Mouse (Mus musculus) large intestine, adult 2 months (tissue): ENCODE measurements around the gene Vtcn1. TPM values are rescaled to one million over a fixed set of nuclear protein-coding genes. Genes with fewer than 3 reads are reported as not detected.

Source experiments
- DNase-seq: peaks from one replicate; pipeline ENCODE4 v3.0.0-alpha.2; 2012; ENCODE audit warnings: low read depth, low spot score
- WGBS: fragments of 180-500 bp; shearing (Covaris S2); methylation state at CpG from one replicate; pipeline ENCODE4 v1.1.7; 2018; 5-methylcytosine and 5-hydroxymethylcytosine counted together
- polyA plus RNA-seq: library from polyadenylated mRNA; depleted of rRNA; stranded (reverse); fragments of >200 nt; gene quantifications from 2 replicates; pipeline ENCODE4 v1.2.3, GENCODE M21; 2012

The Vtcn1 gene
- polyA plus RNA-seq, 1 experiment = 0.05 TPM

DNA sequence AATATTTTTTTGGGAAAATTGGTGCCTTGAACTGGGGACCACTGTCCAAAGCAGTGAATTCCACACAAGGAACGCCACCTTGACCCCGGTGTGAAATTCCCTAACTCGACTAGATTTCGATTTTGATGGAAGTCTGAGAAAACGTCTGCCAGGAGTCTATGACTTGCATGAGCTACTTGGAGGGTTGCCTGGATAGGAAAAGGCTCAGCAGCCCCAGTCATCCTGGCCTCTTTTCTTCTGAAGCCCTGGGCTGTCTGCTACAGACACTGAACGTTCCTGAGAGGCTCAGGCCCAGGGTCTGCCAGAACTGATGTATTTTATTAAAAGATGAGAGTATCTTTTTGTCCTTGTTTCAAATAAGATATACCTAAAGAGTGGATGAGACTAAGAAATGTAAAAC, 25.2 kb downstream of the Vtcn1 start:
- WGBS = 77% methylated on average over 6 of the region's 6 CpGs
- no peak for DNase-seq

DNA sequence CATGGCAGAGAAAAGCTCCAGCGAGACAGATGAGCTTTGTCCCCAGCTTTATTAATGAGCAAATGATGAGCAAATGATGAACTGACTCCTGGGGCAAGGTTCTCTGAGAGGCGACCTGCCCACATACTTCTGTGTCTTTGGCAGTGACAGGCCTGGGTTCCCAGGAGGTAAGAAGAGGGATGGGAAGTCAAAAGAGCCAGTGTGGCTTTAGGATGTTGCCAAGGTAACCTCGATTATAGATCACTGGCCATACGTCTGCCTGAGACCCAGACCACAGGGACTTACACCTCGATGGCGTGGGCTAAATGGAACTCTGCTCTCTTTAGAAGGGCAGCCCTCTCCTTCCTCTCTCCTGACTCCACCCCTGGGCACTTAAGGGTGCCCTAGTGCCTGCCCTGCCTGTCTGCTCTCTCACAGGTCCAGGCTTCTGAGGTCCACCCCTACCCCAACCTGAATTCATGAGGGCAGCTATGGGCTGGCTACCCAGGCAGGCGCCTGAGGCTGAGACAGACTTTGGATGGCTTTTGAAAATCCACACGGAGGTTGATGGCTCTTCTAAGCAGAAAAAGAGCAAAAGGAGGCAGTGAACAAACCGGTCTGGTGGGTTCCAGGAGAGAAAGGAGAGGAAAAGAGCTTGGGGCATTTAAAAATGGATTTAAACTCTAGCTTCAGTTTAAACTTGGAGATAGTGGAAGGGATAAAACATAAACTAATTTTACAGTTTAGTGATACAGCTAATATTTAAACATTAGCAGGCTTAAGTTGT, 31.0 kb downstream of the Vtcn1 start:
- peak; percentile 39 for DNase-seq
- WGBS = 42% methylated on average over 9 of the region's 9 CpGs

DNA sequence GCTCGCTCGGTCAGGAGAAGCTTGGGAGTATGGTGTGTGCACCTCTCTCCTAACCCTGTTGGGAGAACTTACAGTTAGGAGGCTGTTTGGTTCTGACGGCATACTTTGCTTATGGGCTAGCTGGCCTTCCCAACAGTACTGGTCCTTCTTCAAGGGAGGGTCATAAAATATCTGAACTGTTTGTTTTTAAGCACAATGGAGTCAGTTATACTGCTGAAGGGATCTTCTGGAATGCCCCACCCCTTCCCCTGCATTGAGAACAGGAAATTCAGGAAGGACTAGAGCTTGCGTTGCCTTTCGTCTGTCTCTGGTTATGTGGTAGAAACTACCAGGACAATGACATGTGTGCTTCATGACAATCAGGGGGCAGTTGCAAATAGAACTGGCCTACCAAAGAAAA, 31.9 kb downstream of the Vtcn1 start:
- 29% methylated on average over 5 of the region's 5 CpGs for WGBS
- DNase-seq = no peak

DNA sequence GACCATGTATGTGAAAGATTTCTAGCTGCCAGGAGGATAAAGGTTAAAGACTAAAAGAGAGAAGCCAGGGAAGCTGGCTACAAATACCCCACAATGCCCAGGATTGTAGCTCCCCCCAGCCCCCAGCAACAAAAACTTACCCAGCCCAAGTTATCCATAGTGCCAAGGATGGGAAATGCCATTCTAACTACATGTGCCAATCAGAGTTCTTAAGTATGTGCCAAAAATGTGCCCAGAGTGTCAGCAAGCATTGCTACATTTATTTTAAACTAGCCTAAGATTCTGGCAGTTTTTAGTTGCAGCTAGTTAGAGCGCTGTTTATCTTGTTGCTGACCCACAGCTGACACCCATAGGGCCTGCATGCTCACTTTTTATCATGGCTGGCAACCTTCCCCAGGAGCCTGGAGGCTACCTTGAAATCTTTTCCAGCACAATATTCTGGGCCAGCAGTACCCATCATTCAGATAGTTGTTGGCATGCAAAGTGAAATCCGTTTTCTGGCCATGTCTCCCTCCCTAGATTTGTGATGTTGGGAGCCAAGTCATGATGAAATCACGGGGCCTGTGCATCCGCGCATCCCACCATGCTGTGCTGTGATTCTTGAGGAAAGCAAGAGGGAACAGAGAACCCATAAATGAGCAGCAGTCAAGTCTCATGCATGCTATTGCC, 33.2 kb downstream of the Vtcn1 start:
- DNase-seq = no peak
- 87% methylated on average over 5 of the region's 5 CpGs for WGBS

DNA sequence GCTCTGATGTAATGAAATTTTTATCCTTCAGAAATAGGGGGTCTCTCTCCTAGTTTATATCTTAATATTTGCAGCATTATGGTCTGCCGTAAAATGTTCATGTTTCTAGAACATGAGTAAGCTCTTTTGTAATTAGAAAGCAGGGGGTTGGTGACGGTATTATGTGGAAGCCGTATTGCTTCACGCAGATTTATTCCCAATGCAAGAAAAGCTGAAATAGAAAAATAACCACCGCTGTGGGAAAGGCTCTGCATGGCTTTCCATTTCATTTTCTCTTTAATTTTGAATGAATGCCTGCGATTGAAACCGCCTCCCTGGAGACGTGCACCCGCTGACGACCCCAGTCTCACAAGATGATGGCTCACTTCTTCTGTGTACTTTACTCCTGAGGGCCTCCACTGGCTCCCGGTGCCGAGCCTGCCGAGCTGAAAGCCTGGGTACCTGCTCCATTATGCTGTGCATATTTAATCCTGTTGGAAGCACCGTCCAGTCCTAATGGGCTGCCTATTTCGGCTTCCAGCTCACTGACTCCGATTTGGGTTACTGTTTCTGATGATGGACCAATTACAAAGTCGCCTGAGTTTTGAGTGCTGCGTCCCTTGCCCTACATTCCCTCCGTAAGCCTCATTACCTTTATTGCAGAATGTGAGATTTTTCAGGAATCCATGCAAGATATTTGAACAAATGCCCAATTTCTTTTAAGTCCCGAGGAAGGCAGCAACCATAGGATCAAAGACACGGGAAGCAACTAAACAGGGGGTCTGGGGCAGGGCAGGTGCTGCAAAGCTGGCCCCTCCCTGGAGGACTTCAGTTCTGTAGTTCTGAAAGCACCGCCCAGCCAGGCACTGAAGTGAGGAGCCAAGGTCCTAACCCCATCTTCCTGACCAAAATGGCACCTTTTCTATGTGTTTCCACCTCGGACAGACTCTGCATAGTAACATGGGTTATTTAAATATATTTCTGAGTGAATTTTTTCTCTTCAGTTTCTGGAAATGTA, 36.3 kb downstream of the Vtcn1 start:
- no peak for DNase-seq
- whole genome bisulfite sequencing = 87% methylated on average over 23 of the region's 23 CpGs

DNA sequence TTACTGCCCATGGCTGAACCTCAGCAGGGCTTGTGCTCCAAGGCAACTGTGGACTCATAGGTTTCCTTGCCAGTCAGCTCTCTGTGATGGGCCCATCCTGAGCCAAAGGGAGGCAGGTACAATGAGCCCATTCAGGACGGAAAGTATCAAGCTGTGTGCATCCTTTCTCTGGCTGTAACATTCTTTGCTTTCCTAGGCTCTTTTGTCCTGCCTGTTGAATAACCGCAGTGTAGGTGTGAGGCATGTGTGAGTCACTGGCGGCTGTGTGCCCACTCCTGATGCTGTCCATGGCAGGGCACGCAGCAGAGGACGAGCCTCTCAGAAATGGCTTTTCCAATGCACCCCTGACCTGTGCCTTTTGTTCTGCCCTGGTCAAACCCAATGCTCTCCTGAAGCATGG, 41.7 kb downstream of the Vtcn1 start:
- DNase-seq = no peak
- 81% methylated on average over 5 of the region's 5 CpGs for WGBS

DNA sequence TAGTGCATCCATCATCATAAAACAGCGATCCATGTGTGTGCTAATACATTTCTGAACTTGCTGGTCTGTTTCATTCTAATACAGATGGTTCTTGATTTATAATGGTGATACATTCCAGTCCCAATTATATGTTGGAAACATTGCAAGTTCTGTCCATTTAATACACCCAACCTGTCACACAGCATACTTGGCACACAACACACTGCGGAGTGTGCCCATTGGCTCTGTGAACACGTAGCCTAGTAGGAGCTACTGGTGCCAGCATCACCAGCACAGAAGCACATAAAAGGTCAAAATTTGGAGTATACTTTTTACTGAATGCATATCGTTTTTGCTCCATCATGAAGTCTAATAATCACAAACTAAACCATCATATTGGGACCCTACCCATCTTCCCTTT, 51.8 kb downstream of the Vtcn1 start:
- 94% methylated on average over 4 of the region's 4 CpGs for WGBS
- no peak for DNase-seq

DNA sequence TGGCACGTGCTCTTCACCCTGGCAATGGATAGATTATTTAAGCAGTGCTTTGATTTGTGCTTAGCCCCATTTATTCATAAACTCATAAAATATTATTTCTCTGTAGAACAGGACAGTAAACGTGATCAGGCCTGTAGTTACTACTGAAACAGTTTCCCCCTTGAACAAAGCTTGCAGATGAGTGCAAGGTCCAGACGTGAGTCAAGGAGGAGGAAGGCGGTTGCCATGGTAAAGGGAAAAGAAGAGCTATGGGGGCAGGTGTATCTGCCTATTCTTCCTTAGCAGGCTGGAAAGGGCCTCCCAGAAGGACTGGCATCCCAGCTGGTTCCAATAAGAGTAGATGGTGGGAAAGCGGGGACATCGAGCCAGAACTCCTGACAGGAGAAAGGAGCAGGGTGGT, 56.1 kb downstream of the Vtcn1 start:
- DNase-seq = no peak
- WGBS = 47% methylated on average over 6 of the region's 6 CpGs

DNA sequence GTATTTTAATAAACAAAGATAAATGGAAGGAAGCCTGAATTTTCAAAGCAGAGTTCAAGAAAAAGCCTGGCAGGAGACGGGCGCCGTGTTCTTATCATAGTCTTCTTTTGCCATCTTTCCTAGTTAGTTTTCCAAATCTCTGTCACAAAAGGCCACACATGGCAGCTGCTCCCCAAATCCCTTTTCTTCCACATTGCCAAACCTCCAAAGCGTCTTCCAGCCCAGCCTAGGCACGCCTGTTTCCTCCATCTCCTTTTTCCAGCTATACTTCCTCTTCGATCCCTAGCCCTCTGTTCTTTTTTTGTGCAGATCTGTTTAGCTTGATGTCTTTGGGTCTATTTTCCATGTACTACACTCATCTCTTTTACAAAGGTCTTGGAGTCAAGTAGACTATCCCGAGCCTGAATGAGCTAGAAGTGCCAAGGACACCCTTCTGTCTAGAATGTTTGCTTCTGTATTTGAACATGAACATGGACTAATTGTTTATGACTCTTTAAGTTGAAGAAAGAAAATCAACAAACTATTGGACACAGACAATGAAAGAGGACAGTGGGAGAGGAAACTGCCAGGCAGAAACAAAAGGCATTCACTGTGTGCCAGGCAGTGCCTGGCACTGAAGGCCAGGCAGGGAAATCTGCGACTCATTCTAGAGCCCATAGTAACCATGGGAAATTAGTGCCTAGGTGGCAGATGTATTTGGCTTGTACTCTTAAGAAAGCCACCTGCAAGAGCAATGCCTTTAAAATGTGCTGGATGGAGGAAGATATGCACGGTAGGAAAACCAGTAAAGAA, 56.8 kb downstream of the Vtcn1 start:
- no peak for DNase-seq
- WGBS = 72% methylated on average over 9 of the region's 9 CpGs

DNA sequence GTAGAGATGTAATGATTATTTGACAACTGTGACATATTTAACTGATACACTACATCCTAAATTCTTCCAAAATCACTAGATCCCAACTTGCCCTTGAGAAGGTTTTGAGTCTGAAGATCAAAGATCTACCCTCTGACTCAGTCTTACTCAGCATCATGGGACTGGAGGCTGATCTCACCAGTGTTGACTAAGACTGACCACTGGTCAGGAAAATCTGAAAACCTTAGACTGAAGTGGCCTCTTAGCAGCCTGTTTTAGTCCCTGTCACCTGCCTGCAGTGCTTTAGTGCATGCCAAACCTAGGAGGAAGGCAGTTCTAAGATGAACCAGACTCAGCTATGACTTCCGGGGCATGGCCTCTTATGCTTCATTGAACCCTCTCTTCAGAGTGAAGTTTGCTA, 64.0 kb downstream of the Vtcn1 start:
- no peak for DNase-seq
- 94% methylated on average over 1 of the region's 1 CpGs for WGBS

DNA sequence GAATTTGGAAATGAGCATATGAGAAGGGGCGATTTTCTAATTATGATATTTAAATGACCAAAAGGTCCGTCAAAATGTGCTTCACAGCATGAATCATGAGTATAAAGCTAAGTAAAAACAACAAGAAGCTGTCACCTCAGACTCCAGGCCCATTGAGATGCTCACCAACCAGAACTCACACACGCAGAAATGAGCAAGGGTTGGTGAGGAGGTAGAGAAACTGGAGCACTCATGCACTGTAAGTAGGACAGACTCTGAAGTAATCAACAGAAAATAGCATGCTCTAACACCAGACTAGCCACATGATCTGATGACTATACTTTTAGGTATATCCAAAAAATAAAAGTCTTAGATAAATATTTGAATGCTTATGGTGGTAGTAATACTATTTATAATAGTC, 65.1 kb downstream of the Vtcn1 start:
- no peak for DNase-seq
- WGBS = 91% methylated on average over 3 of the region's 3 CpGs

DNA sequence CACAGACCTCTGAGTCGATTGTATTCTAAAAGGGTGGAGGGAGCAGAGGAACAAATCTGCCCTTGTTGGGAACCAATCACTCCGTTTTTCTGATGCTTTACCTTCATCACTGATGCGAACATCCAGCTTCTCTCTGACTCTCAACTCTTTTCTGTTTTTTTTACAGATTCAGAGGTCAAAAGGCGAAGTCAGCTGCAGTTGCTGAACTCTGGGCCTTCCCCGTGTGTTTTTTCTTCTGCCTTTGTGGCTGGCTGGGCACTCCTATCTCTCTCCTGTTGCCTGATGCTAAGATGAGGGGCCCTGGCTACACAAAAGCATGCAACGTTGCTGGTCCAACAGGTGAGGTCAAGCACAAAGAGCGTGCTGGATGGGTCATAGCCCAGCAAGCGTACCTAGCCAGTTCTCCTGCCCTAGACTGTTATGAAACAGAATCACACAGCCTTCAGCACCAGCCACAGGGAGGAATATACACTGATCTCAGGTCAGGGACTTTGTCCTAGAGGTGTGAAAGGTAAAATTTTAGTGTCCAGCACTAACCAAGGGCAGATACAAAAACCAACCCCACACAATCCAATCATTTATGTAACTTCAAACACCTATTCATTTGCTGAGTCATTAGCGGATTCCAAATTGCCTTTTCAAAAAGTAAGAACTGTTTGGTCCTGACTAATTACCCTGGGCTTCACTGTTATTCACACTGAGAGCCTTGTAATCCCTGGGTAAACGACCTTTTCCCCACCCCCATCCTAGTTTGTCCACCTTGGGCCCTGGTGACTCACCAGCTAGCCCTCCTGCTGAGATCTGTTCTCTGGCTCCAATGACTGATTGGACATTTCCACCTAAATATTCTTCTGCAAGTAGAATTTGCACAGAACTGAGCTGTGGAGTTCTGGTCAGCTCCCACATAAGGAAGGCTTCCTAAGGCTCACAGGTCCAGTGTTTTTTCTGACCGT, 67.4 kb downstream of the Vtcn1 start:
- whole genome bisulfite sequencing = 68% methylated on average over 11 of the region's 11 CpGs
- no peak for DNase-seq

DNA sequence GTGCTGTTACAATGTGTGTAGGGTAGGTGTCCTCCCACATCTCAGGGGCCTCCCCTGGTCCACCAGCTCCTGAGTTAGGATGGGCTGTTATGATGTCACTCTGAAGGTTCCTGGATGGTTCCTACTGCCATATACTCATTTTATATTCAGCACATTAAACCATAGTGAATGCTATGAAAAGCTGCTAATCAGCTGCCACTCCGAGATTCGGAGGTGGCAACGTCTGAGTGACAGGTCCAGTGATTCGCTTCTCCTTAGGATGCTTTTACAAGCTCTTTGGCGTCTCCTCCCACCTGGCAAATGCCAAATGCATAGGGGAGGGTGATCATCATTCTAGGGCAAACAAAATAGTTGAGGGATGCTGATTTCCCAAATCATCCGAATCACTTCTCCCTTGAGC, 70.2 kb downstream of the Vtcn1 start:
- WGBS = 87% methylated on average over 6 of the region's 6 CpGs
- DNase-seq = no peak

DNA sequence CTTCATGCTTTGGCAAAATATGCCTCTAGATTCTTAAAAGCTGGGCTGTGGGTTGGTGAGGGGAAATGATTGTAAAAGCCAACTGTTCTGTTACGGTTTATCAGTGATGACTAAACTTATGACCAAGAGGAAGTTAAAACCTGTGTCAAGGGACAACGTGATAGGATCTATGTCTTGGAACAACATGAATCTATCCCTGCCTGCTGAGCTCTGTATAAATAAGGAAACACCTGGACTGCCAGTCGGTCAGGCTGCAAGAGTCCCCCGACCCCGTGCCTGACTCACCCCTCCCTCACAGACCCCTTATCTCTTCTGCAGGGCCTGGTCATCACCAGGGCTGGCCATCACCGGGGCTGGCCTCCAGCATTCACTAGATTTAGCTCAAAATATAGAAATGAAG, 80.9 kb downstream of the Vtcn1 start:
- DNase-seq = no peak
- 37% methylated on average over 6 of the region's 6 CpGs for WGBS

DNA sequence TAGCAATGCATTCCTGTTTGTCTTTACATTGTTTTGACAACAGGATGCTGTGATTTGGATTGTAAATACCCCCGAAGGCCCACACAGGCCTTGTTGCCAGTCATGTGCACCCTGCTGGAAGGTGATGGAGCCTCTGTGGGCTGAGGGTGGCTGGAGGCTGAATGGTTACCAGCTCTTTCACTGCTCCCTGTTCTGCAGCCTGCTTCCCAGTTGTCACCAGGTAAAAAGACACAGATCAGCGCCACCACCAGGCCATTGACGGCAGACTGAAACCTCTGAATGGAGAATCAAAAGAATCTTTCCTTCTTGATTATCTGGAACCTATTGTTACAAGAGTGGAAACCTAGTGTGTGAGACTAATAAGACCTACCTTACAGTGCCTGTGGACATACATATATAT, 81.7 kb downstream of the Vtcn1 start:
- WGBS = 37% methylated on average over 3 of the region's 3 CpGs

DNA sequence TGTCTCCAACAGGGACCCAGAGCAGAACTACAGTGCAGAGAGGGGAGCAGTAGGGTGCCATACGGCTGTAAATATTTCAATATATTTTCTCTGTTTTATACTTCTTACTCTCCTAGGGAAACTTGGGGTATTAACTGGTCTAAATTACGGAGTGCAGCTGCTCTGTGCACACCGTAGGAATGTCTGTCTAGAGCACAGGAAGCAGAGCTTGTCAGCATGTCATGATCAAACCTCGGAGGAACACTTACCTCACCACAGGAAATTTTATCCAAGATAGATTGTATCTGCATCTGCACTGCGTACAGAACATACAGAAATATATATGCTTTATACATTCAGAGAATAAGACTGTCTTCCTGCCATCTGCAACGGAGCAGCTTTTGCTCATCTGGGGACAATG, 83.3 kb downstream of the Vtcn1 start:
- DNase-seq = no peak
- 63% methylated on average over 6 of the region's 6 CpGs for WGBS

More for the DNA sequence above, 81.7 kb downstream of the Vtcn1 start:
- DNase-seq = no peak

DNA sequence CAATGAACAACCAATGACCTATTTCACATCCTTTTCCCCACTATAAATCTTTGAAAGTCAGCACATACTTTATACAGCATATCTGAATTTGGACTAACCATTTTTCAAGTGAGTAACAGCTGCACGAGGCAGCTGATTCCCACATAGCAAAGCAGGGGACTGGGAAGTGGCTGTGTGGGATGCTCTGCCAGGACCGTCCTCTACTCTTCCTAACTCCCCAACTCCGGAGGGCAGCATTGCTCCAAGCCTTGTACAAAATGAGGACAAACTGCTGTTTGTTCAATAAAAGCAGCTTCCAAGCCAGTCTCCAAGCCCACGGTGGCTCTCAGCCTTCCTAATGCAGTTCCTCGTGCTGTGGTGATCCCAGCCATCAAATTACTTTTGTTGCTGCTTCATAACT, 85.4 kb downstream of the Vtcn1 start:
- WGBS = 50% methylated on average over 5 of the region's 5 CpGs
- no peak for DNase-seq

DNA sequence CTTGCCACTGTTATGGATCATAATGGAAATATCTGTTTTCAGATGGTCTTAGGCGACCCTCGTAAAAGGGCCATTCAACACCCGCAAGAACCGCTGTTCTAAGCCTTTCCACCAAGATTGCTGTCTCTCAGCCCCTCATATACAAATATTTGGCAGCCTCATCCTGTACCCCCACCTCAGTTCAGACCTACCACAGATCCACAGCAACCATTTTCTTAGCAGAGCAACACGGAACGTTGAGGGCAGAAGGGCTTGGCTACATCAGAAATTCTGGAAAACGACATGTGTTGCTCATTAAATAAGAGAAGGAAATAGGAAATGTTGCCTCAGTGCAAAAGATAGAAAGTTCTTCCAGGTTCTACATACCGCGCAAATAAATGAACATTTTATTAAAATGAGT, 85.8 kb downstream of the Vtcn1 start:
- no peak for DNase-seq
- WGBS = 56% methylated on average over 9 of the region's 9 CpGs
